Mouse (Mus musculus) testis, adult 2 months (tissue): Measurements from ENCODE around the gene Ap1ar.

Source experiments
- CTCF ChIP-seq: fragments of 200-500 bp; IDR thresholded peaks from 2 replicates; pipeline ENCODE4 v1.5.1; 2012; ENCODE audit warnings: low read depth, mild to moderate bottlenecking, inconsistent platforms, low read length, moderate library complexity; ENCODE audit not compliant: control insufficient read depth, insufficient read depth, insufficient replicate concordance
- POLR2A ChIP-seq: fragments of 200-500 bp; IDR thresholded peaks from 2 replicates; pipeline ENCODE4 v1.6.1; 2012; ENCODE audit warnings: low read depth, mild to moderate bottlenecking, inconsistent platforms, low read length, moderate library complexity; ENCODE audit not compliant: control insufficient read depth

DNA sequence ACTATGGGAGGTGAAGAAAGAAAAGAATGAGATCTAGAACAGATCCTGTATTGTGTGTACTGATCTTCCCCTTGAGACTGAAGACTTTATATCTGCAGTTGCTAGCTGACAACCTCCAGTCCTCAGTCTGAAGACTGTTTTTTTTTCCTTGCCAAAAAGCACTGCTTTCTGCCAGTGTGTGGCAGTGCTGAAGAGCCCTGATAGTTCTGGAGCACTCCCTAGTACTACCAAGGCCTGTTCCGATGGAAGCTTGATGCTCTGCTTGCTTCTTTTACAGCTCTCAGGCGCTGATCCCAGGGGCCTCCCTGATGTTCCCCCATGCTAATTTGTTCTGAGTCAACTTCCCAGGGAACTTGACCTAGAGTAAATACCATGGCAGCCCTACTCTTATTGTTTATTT, 26.9 kb upstream of the Ap1ar start:
- TF ChIP-seq CTCF (no peak), POLR2A (no peak)
